ENCODE assay signal across 13 mouse cellular contexts in the genomic region with DNA sequence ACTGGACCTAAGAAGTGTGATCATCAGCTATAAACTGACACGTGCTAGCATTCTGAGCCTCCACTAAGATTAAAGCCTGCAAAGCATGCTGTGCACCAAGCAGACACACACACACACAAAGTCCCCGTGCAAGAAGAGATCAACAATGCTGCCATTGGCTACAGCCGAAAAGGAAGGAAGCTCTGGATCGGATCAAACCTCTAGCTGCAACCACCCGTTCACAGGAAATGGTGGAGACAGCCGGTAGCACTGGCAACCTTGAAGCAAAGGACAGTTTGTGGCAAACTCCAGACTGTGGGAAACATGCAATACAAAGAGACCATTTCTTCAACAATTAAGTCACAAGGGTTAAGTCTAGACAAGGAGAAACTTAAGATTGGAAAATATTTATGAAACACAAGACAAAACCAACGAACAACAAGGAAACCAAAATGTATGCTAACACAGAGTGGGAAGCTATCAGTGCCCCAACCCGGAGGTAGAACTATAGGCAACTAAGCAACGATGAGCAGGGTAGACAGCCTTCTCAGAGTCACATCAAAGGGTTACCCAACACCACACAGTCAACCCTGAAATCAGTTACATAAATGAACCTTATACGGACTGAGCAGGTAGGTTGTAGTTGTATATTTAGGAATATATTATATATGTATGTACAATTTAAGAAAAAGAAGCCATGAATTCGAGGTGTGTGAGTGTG. TPM values are rescaled to one million over a fixed set of nuclear protein-coding genes. Genes with fewer than 3 reads are reported as not detected.
DNase-seq lines count a peak whose midpoint lies in the region; ATAC-seq lines count a peak whose summit lies in the region.
"Had no signal": no experiment of that assay in that cellular context is flagged by ENCODE, and none has a peak within 500 bp of the region (broad histone marks: within the 10 kb centered on the region; RNA-seq: fewer than 3 reads in every experiment).

No protein-coding gene starts in this region.

- no peak for ATAC-seq in forebrain, embryonic 12.5 days (ENCODE audit: low FRiP score)
- ATAC-seq: intestine, postnatal 0 days had no signal

- no peaks in the 10 kb centered on the region for H3K4me1 ChIP-seq in forebrain, embryonic 12.5 days
- H3K4me1 ChIP-seq: limb, embryonic 10.5 days; midbrain, embryonic 10.5 days; neural tube, embryonic 12.5 days had no signal

- DNase-seq in spleen, postnatal 36 days (ENCODE audit: low spot score in 2 of 2): peak; percentile 70 to 73
- no peak for DNase-seq in spleen, postnatal 14 days (ENCODE audit: low spot score in 2 of 2)
- DNase-seq in induced T-regulatory cell, adult 2 months (ENCODE audit: low read depth): peak; percentile 75
- DNase-seq in natural killer cell, adult 2 months (ENCODE audit: low spot score in 2 of 2): peak; percentile 68 to 78
- DNase-seq in testis, postnatal 14 days (ENCODE audit: low spot score): no peak
- DNase-seq in retina, postnatal 1 day: no peak

- no peaks in the 10 kb centered on the region for H3K27me3 ChIP-seq in forebrain, embryonic 12.5 days
- H3K27me3 ChIP-seq: neural tube, embryonic 12.5 days had no signal

- no peak overlapping the region for H3K4me2 ChIP-seq in forebrain, embryonic 12.5 days
- H3K4me2 ChIP-seq: neural tube, embryonic 12.5 days had no signal

- H3K9me3 ChIP-seq in forebrain, embryonic 12.5 days: no peaks in the 10 kb centered on the region
- H3K9me3 ChIP-seq: G1E; limb, embryonic 10.5 days; midbrain, embryonic 10.5 days; neural tube, embryonic 12.5 days had no signal

- 84% methylated on average over 11 of the region's 11 CpGs for WGBS in forebrain, embryonic 12.5 days

- no peak overlapping the region for H3K27ac ChIP-seq in forebrain, embryonic 12.5 days
- H3K27ac ChIP-seq: layer of hippocampus, adult 2 months; limb, embryonic 10.5 days; midbrain, embryonic 10.5 days; neural tube, embryonic 12.5 days had no signal

- H3K9ac ChIP-seq in forebrain, embryonic 12.5 days: no peak overlapping the region
- H3K9ac ChIP-seq: neural tube, embryonic 12.5 days had no signal

- H3K36me3 ChIP-seq in forebrain, embryonic 12.5 days (replicated peaks): no peaks in the 10 kb centered on the region
- H3K36me3 ChIP-seq: limb, embryonic 10.5 days; midbrain, embryonic 10.5 days; neural tube, embryonic 12.5 days had no signal

- H3K4me3 ChIP-seq in forebrain, embryonic 12.5 days (replicated peaks): no peak overlapping the region
- H3K4me3 ChIP-seq: layer of hippocampus, adult 2 months; limb, embryonic 10.5 days; midbrain, embryonic 10.5 days; neural tube, embryonic 12.5 days had no signal

RNA-seq across cellular contexts. Expression of a gene that starts 26.4 kb away (rescaled TPM):
- 62.6 and 63.6 TPM in 2 replicates for polyA plus RNA-seq in forebrain, embryonic 12.5 days (2016; fragmentation: Nextera tagmentation; extraction: Ambion mirVana)

RNA-seq across cellular contexts. Expression of a gene that starts 51.8 kb away (rescaled TPM):
- 54.8 and 57.4 TPM in 2 replicates for polyA plus RNA-seq in forebrain, embryonic 12.5 days (2016; fragmentation: Nextera tagmentation; extraction: Ambion mirVana)

Comparison
In these comparisons a context has a peak if more than half of its experiments do, and no peak if none do; other contexts are left out.
1. DNase-seq: peak in spleen, postnatal 36 days (2 of 2), induced T-regulatory cell, adult 2 months (single experiment) and natural killer cell, adult 2 months (2 of 2); none in spleen, postnatal 14 days (0 of 2), testis, postnatal 14 days (single experiment) and retina, postnatal 1 day (single experiment).